Mouse (Mus musculus) frontal cortex, postnatal 36 days (tissue): ENCODE data around the gene Nol10.

ENCODE experiments used
- DNase-seq, 2 experiments: peaks; one replicate each; pipeline ENCODE4 v3.0.0; 2022; ENCODE audit warnings: low spot score in 2 of 2

The Nol10 gene

GRCm38 (mm10) chr12:17360650-17361049, 12.4 kb downstream of the Nol10 start:
- DNase-seq = no peak

- no peak for DNase-seq
Measured at GRCm38 (mm10) chr12:17362316-17362715, 14.1 kb downstream of the Nol10 start.

DNA sequence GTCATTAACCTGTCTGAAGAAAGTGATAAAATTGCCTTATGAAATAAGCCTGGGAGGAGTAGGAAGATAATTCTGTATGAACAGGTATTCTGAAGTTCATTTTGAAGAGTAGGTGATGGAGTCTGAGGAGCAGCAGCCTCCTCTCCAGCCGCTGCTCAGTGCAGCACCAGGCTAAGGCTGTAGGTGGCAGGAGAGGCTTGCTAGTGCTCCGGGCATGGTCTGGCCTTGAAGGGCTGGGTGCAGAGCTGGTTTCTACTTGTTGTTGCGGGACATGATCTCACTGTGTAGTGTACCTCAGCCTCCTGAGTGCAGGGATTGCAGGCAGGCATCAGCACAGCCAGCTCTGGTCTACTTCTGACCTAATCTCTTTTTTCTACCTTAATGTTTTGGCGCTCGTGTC, 18.7 kb downstream of the Nol10 start:
- peak; percentile 47 to 67 for DNase-seq

- no peak for DNase-seq
Measured at GRCm38 (mm10) chr12:17369111-17369510, 20.9 kb downstream of the Nol10 start.

DNA sequence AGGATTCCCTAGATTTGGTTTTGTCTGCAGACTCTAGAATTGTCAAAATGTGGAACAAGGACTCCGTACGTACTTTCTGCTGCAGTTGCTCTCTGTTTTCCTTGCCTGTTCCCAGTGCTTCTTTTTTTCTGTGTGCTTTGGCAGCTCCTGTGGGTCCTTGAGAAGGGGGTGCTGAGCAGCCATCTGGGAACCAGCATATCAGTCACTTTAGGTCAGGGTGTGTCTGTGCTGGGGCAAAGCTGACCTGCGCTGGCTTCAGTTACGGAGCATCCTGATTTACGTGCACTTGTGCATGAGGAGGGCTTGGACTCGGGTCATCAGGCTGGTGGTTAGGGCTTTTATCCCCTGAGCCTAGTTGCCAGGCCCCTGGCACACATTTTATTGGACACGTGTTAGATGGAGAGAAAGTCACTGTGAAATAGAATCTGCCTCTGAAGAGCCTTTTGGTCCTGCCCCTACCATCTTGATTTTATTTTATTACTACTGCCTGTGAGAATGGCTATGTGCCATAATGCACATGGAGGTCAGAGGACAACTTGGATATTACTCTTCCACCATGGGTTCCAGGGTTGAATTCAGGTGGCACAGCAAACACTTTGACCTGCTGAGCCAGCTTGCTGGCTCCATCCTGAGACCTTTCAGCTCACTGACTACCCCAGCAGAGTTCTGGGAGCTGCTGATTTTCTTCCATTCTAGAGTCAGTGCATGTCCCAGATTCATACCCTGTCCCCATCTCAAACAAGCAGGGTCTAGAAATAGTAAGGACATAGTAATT, 21.5 kb downstream of the Nol10 start:
- no peak for DNase-seq

GRCm38 (mm10) chr12:17371589-17372235, 23.5 kb downstream of the Nol10 start:
- DNase-seq = no peak

GRCm38 (mm10) chr12:17372696-17373095, 24.4 kb downstream of the Nol10 start:
- no peak for DNase-seq

GRCm38 (mm10) chr12:17373470-17373975, 25.3 kb downstream of the Nol10 start:
- no peak for DNase-seq

DNA sequence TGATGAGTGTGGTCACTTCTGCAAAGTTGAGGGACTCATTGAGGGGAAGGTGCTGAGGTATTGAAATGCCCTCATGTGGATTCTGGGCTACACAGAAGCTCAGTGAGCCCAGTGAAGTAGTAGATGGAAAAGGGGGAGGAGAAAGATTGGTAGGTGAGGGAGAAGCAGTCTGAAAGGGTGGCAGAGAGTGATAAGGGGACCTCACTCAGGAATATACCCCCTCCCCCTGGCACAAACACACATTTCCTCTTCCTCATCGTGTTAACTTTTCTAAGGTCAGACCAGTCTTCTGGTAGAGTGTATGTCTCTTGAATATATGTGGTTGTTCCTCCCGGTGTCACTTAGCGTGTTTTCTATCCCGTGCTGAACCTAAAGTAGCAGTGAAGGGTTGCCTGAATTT, 27.0 kb downstream of the Nol10 start:
- no peak for DNase-seq

- no peak for DNase-seq
Measured at GRCm38 (mm10) chr12:17376521-17376920, 28.3 kb downstream of the Nol10 start.

DNA sequence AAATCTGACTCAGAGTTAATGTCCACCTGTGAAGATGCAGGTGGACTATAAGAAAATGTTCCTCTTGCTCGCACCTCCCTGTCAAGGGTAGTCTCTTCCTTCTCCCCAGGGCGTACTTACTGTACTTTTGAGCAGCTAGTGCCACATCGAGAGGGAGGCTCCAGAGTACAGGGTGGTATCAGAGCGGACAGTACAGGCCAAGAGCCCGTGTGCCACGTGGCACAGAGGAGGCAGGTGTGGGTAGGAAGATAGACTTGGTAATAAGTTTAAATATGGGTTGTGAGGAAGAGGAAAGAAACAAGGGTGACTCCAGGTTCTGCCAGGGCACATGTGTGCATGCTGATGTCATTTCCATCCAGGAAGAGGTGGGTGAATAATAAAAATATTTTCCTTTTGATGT, 32.7 kb downstream of the Nol10 start:
- DNase-seq = no peak

DNA sequence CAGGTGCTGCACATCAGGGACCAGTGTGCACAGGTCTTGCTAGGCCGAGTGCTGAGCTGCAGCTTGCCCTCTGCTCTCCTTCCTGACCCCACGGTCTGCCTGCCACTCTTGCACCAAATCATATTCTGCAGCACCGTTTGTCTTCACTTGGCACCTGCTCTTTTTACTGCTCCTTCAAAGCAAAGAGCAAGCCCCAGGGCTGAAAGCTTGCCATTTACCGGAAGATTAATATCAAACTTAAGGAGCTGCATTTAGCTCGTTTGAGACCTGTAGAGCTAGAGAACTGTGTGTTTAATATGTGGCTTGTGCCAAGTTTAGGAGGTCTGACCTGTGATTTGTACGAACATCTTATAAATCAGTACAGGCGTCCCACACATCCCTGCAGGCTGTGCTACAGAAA, 34.5 kb downstream of the Nol10 start:
- no peak for DNase-seq

- DNase-seq = no peak
Measured at GRCm38 (mm10) chr12:17386896-17387295, 38.6 kb downstream of the Nol10 start.

DNA sequence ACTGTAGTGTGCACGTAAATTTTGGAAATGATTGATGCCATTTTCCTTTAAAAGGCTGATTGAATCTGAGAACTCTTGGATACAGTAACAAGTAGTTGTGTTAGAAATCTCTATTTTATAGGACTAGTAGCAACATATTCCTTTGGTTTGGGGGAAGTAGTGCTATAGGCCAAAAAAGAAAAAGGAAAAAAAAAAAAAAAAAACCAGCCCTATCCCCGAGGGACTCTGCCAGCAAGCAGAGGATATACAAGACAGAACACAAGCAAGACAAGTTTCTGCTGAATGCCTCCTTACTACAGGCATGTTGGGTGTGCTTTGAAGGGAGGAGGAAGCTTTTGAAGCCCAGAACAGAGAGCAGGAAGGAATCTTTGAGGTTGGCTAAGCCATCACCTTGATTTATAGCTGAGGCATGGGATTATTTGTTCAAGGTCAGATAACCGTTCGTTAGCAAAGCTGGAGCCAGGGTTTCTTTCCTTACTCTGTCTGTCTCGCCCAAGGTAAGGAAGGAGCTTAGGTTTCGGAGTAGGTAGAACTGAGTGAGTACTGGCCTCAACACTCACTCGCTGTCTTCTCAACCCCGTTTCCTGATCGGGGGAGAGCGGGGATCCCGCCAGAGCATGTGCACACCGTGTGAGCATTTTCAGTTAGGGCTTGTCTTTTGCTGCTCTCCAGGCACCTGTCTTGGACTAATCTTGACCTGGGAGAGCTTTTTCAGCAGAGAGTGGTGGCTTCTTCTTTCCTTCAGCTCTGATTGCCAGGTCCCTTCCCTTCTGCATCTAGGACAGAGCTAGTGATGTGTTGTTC, 39.3 kb downstream of the Nol10 start:
- no peak for DNase-seq

GRCm38 (mm10) chr12:17388136-17388437, 39.8 kb downstream of the Nol10 start:
- no peak for DNase-seq

- no peak for DNase-seq
Measured at GRCm38 (mm10) chr12:17390036-17390435, 41.8 kb downstream of the Nol10 start.

GRCm38 (mm10) chr12:17390510-17390909, 42.3 kb downstream of the Nol10 start:
- no peak for DNase-seq

- no peak for DNase-seq
Measured at GRCm38 (mm10) chr12:17393148-17393547, 44.9 kb downstream of the Nol10 start.

DNA sequence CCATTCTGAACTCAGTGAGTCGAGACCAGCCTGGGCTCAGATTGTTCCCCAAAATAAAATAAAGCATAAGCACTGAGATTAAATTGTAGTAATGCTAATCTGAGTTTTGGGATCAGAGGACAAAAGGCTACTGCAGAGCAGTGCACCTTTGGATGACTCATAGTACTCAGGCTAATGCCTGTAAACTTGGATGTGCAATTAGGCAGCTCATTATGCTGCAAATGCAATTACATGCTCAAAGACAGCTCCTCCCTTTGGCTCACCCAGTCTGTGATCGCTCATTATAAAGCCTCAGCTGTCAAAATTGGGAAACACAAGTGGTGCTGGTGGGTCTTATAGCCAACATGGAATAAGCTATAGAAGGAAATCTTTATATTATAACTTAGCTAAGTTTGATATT, 48.9 kb downstream of the Nol10 start:
- no peak for DNase-seq

- DNase-seq = no peak
Measured at GRCm38 (mm10) chr12:17401419-17401818, 53.2 kb downstream of the Nol10 start.

GRCm38 (mm10) chr12:17402116-17402515, 53.9 kb downstream of the Nol10 start:
- no peak for DNase-seq

GRCm38 (mm10) chr12:17403998-17404397, 55.7 kb downstream of the Nol10 start:
- DNase-seq = no peak

GRCm38 (mm10) chr12:17406825-17407224, 58.6 kb downstream of the Nol10 start:
- no peak for DNase-seq
